Mouse (Mus musculus) liver, embryonic 13.5 days (tissue): ENCODE results near the gene Tbc1d4. TPM values are rescaled to one million over a fixed set of nuclear protein-coding genes. Genes with fewer than 3 reads are reported as not detected.

Experiments used
- ATAC-seq: fragments of 200-750 bp; cut with Nextera tagmentation; 2 replicates; pipeline ENCODE4 v1.8.0; 2017; ENCODE audit warnings: low read depth, mild to moderate bottlenecking, moderate number of reproducible peaks, moderate library complexity
- DNase-seq: peaks from one replicate; pipeline ENCODE4 v3.0.0; 2022
- H3K27ac ChIP-seq: fragments of 300-500 bp; sonication (generic); 2 replicates; pipeline ENCODE4 v1.5.1; 2015; ENCODE audit warnings: moderate library complexity, mild to moderate bottlenecking, inconsistent platforms
- H3K27me3 ChIP-seq: fragments of 300-500 bp; sonication (generic); 2 replicates; pipeline ENCODE4 v1.6.1; 2015; ENCODE audit warnings: mild to moderate bottlenecking, inconsistent platforms
- H3K36me3 ChIP-seq: fragments of 300-500 bp; sonication (generic); 2 replicates; pipeline ENCODE4 v1.6.1; 2015; ENCODE audit warnings: mild to moderate bottlenecking, inconsistent platforms
- H3K4me1 ChIP-seq: fragments of 300-500 bp; sonication (generic); replicated peaks from 2 replicates; pipeline ENCODE4 v1.6.1; 2015; ENCODE audit warnings: inconsistent platforms
- H3K4me2 ChIP-seq: fragments of 300-500 bp; sonication (generic); 2 replicates; pipeline ENCODE4 v1.6.1; 2015; ENCODE audit warnings: inconsistent platforms, mild to moderate bottlenecking, moderate library complexity
- H3K4me3 ChIP-seq: fragments of 300-500 bp; sonication (generic); replicated peaks from 2 replicates; pipeline ENCODE4 v1.5.1; 2015; ENCODE audit warnings: mild to moderate bottlenecking, inconsistent platforms
- H3K9ac ChIP-seq: fragments of 300-500 bp; sonication (generic); 2 replicates; pipeline ENCODE4 v1.6.1; 2015; ENCODE audit warnings: mild to moderate bottlenecking, inconsistent platforms
- H3K9me3 ChIP-seq: fragments of 300-500 bp; sonication (generic); replicated peaks from 2 replicates; pipeline ENCODE4 v1.6.1; 2016; ENCODE audit warnings: inconsistent platforms
- WGBS: fragments of 180-500 bp; shearing (Covaris S2); methylation state at CpG from one replicate; pipeline ENCODE4 v1.1.7; 2015; ENCODE audit not compliant: insufficient replicate concordance; 5-methylcytosine and 5-hydroxymethylcytosine counted together
- polyA plus RNA-seq: library from polyadenylated mRNA; unstranded; fragments of >200 nt; fragmentation: Nextera tagmentation; extraction: Ambion mirVana; gene quantifications from 2 replicates; pipeline ENCODE4 v1.2.1, GENCODE M21; 2015

Tbc1d4 gene
- polyA plus RNA-seq, 1 experiment from 2014 or later, result 1.7 TPM

DNA sequence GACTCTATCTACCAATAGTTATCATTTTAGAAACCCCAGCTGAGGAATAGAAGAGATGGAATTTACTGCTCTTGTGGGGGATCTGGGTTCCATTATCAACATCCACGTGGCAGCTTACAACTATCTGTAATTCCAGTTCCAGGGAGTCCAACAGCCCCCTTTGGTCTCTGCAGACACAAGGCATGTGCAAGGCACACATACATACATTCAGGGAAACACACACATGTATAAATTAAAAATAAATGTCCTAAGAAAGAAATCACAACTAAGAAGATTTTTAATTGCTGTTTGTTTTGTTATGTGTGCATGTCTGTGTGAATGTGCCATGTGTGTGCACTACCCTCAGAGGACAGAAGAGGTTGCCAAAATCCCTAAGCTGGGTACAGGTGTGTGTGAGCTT, 82.5 kb downstream of the Tbc1d4 start:
- 51% methylated on average over 1 of the region's 1 CpGs for WGBS
- H3K4me3 ChIP-seq, result no peak overlapping the region
- no peak overlapping the region for H3K9ac ChIP-seq
- H3K36me3 ChIP-seq, result no peaks in the 10 kb centered on the region
- H3K4me2 ChIP-seq, result no peak overlapping the region
- no peaks in the 10 kb centered on the region for H3K4me1 ChIP-seq
- no peak overlapping the region for H3K27ac ChIP-seq
- no peaks in the 10 kb centered on the region for H3K27me3 ChIP-seq
- no peak for DNase-seq
- no peaks in the 10 kb centered on the region for H3K9me3 ChIP-seq
- ATAC-seq, result no peak

GRCm38 (mm10) chr14:101519964-101520363, 89.0 kb downstream of the Tbc1d4 start:
- no peaks in the 10 kb centered on the region for H3K9me3 ChIP-seq
- no peak overlapping the region for H3K4me3 ChIP-seq
- DNase-seq (no peak), ATAC-seq (no peak)
- WGBS, result 55% methylated on average over 2 of the region's 2 CpGs
- H3K4me2 ChIP-seq, result no peak overlapping the region
- no peaks in the 10 kb centered on the region for H3K36me3 ChIP-seq
- no peak overlapping the region for H3K27ac ChIP-seq
- no peak overlapping the region for H3K9ac ChIP-seq
- H3K4me1 ChIP-seq, result no peaks in the 10 kb centered on the region
- no peaks in the 10 kb centered on the region for H3K27me3 ChIP-seq

GRCm38 (mm10) chr14:101518259-101518658, 90.7 kb downstream of the Tbc1d4 start:
- no peak for ATAC-seq
- H3K4me3 ChIP-seq, result no peak overlapping the region

GRCm38 (mm10) chr14:101517801-101518200, 91.2 kb downstream of the Tbc1d4 start:
- no peak for DNase-seq
- no peaks in the 10 kb centered on the region for H3K9me3 ChIP-seq
- H3K27ac ChIP-seq, result no peak overlapping the region
- H3K4me2 ChIP-seq, result no peak overlapping the region
- ATAC-seq, result no peak
- H3K4me1 ChIP-seq, result no peaks in the 10 kb centered on the region
- 52% methylated on average over 6 of the region's 6 CpGs for WGBS
- H3K36me3 ChIP-seq, result no peaks in the 10 kb centered on the region
- H3K4me3 ChIP-seq, result no peak overlapping the region
- no peaks in the 10 kb centered on the region for H3K27me3 ChIP-seq
- no peak overlapping the region for H3K9ac ChIP-seq

More at GRCm38 (mm10) chr14:101518259-101518658, 90.7 kb downstream of the Tbc1d4 start:
- no peaks in the 10 kb centered on the region for H3K36me3 ChIP-seq
- no peaks in the 10 kb centered on the region for H3K4me1 ChIP-seq
- no peak overlapping the region for H3K27ac ChIP-seq
- H3K4me2 ChIP-seq, result no peak overlapping the region
- no peak for DNase-seq
- no peaks in the 10 kb centered on the region for H3K9me3 ChIP-seq
- no peaks in the 10 kb centered on the region for H3K27me3 ChIP-seq
- H3K9ac ChIP-seq, result no peak overlapping the region
- 53% methylated on average over 14 of the region's 14 CpGs for WGBS

- no peak for DNase-seq
- Histone ChIP-seq H3K4me1 (no peaks in the 10 kb centered on the region), H3K36me3 (no peaks in the 10 kb centered on the region), H3K4me2 (no peak overlapping the region), H3K27ac (no peak overlapping the region), H3K4me3 (no peak overlapping the region), H3K9me3 (no peaks in the 10 kb centered on the region), H3K9ac (no peak overlapping the region), H3K27me3 (no peaks in the 10 kb centered on the region)
- WGBS, result 25% methylated on average over 5 of the region's 5 CpGs
- no peak for ATAC-seq
These were observed 91.7 kb downstream of the Tbc1d4 start for GRCm38 (mm10) chr14:101517341-101517740.

DNA sequence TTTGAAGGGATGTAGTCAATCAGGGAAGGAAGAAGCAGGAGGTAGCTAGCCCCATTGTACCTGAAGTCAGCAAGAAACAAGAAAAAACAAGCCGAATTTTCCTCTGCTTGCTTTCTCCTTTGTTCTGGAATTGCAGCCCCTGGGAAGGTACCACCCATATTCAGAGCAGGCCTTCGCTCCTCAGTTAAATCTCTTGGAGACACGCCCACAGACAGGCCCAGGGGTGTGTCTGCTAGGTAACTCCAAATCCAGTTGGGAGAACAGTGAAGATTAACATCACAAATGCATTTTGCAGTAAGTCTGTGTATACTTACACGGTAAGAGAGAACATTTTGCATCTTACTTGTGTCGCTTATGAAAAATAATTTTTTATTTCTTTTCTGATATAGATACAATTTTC, 92.1 kb downstream of the Tbc1d4 start:
- DNase-seq (no peak), ATAC-seq (no peak)
- H3K27ac ChIP-seq, result no peak overlapping the region
- no peaks in the 10 kb centered on the region for H3K36me3 ChIP-seq
- no peak overlapping the region for H3K4me3 ChIP-seq
- no peak overlapping the region for H3K4me2 ChIP-seq
- no peak overlapping the region for H3K9ac ChIP-seq
- 33% methylated on average over 5 of the region's 5 CpGs for WGBS
- no peaks in the 10 kb centered on the region for H3K27me3 ChIP-seq
- no peaks in the 10 kb centered on the region for H3K4me1 ChIP-seq
- no peaks in the 10 kb centered on the region for H3K9me3 ChIP-seq

DNA sequence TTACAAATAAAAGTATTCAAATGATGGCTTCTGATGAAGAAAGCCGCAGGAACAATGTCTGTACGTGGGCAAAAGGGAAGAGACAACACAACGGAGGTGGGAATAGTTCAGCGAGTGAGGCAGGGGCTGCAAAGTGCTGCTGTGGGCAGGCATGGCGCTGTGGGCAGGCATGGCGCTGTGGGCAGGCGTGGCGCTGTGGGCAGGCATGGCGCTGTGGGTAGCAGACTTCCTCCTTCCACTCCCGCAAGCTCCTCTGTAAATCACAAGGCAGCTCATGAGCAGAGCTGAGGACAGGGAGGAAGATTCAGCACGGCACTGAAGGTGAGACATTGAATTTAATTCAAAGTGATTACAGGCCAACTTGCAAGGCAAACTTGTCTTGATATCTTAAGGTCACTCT, 93.0 kb downstream of the Tbc1d4 start:
- no peaks in the 10 kb centered on the region for H3K4me1 ChIP-seq
- no peaks in the 10 kb centered on the region for H3K9me3 ChIP-seq
- H3K36me3 ChIP-seq, result no peaks in the 10 kb centered on the region
- H3K9ac ChIP-seq, result no peak overlapping the region
- WGBS, result 70% methylated on average over 11 of the region's 11 CpGs
- ATAC-seq, result no peak
- H3K27ac ChIP-seq, result no peak overlapping the region
- no peak overlapping the region for H3K4me3 ChIP-seq
- no peak overlapping the region for H3K4me2 ChIP-seq
- no peaks in the 10 kb centered on the region for H3K27me3 ChIP-seq
- DNase-seq, result no peak

- Histone ChIP-seq H3K9me3 (no peaks in the 10 kb centered on the region), H3K27me3 (no peaks in the 10 kb centered on the region), H3K4me3 (no peak overlapping the region), H3K27ac (no peak overlapping the region), H3K4me1 (no peaks in the 10 kb centered on the region), H3K36me3 (no peaks in the 10 kb centered on the region), H3K4me2 (no peak overlapping the region), H3K9ac (no peak overlapping the region)
- WGBS, result 51% methylated on average over 4 of the region's 4 CpGs
- DNase-seq, result no peak
- ATAC-seq, result no peak
These were observed 93.7 kb downstream of the Tbc1d4 start for GRCm38 (mm10) chr14:101515271-101515670.

DNA sequence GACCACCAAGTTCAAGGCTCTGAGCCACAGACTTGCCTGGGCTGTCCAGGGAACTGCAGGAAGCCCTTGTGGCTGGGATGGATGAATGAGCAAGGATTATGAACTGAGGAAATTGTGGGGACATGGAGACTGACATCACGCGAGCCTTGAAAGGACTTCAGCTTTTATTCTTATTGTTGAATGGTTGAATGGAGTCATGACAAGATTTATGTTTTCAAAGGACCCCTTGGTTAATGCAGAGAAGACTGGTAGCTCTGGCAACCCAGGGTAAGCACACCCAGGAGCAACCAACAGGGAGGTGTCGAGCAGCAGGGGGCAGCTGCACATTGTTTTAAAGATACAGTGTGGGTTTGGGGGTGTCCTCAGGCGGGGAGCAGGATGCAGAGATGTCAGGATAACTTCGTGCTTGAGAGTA, 94.4 kb downstream of the Tbc1d4 start:
- Histone ChIP-seq H3K9me3 (no peaks in the 10 kb centered on the region), H3K4me3 (no peak overlapping the region), H3K36me3 (no peaks in the 10 kb centered on the region), H3K9ac (no peak overlapping the region), H3K27me3 (no peaks in the 10 kb centered on the region), H3K27ac (no peak overlapping the region), H3K4me2 (no peak overlapping the region), H3K4me1 (no peaks in the 10 kb centered on the region)
- no peak for DNase-seq
- WGBS, result 59% methylated on average over 5 of the region's 5 CpGs
- ATAC-seq, result no peak

DNA sequence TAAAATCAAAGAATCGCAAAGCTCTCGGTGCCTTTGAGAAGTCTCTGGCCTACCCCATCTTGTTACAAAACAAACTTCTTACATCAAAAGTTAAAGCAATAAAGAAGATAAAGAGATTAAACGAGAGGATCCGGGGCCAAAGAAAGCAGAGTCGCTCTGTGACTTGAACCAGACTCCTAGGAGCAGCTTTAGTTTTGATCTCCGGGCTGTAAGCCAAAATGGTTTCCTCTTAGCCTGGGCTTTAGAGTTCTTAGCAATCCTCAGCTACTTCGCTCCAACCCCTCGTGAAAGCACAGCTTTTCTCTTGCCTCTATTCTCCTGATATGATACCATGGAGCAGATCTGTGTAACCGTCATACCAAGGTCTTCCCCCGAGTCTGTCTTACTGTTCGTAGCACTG, 95.8 kb downstream of the Tbc1d4 start:
- no peak overlapping the region for H3K4me3 ChIP-seq
- WGBS, result 62% methylated on average over 11 of the region's 11 CpGs
- DNase-seq (no peak), ATAC-seq (no peak)
- H3K36me3 ChIP-seq, result no peaks in the 10 kb centered on the region
- no peak overlapping the region for H3K9ac ChIP-seq
- no peaks in the 10 kb centered on the region for H3K9me3 ChIP-seq
- H3K4me2 ChIP-seq, result no peak overlapping the region
- H3K27me3 ChIP-seq, result no peaks in the 10 kb centered on the region
- H3K4me1 ChIP-seq, result no peaks in the 10 kb centered on the region
- H3K27ac ChIP-seq, result no peak overlapping the region

- H3K27ac ChIP-seq, result no peak overlapping the region
- 36% methylated on average over 8 of the region's 8 CpGs for WGBS
- DNase-seq, result no peak
These were observed 97.6 kb downstream of the Tbc1d4 start for GRCm38 (mm10) chr14:101511410-101511809.

GRCm38 (mm10) chr14:101510540-101511313, 98.3 kb downstream of the Tbc1d4 start:
- H3K36me3 ChIP-seq, result no peaks in the 10 kb centered on the region
- no peaks in the 10 kb centered on the region for H3K4me1 ChIP-seq
- no peak overlapping the region for H3K9ac ChIP-seq
- no peaks in the 10 kb centered on the region for H3K9me3 ChIP-seq
- H3K4me2 ChIP-seq, result no peak overlapping the region
- 67% methylated on average over 13 of the region's 13 CpGs for WGBS
- H3K27me3 ChIP-seq, result no peaks in the 10 kb centered on the region
- no peak for ATAC-seq
- no peak overlapping the region for H3K27ac ChIP-seq
- DNase-seq, result no peak
- H3K4me3 ChIP-seq, result no peak overlapping the region

More at GRCm38 (mm10) chr14:101511410-101511809, 97.6 kb downstream of the Tbc1d4 start:
- Histone ChIP-seq H3K4me2 (no peak overlapping the region), H3K9ac (no peak overlapping the region), H3K4me1 (no peaks in the 10 kb centered on the region), H3K27me3 (no peaks in the 10 kb centered on the region), H3K36me3 (no peaks in the 10 kb centered on the region), H3K9me3 (no peaks in the 10 kb centered on the region), H3K4me3 (no peak overlapping the region)
- no peak for ATAC-seq
